Mouse (Mus musculus): Measurements from ENCODE around the gene Olig1. TPM values are rescaled to one million over a fixed set of nuclear protein-coding genes. Genes with fewer than 3 reads are reported as not detected.

Gene Olig1
- 1.4 and 3.4 TPM in 2 replicates for polyA plus RNA-seq (2015; fragmentation: Nextera tagmentation; extraction: Ambion mirVana)

GRCm38 (mm10) chr16:91269468-91270211 is at the start of gene Olig1:
Gene Olig1 (plus strand): TSS chr16:91269772.
- H3K4me1 ChIP-seq, result peaks cover 30% of the 10 kb centered on the region
- H3K9me3 ChIP-seq, result no peaks in the 10 kb centered on the region
- peak within 1 kb of the TSS; percentile 46 for H3K4me3 ChIP-seq
- H3K27ac ChIP-seq, result no peak within 1 kb of the TSS
- H3K4me2 ChIP-seq, result peak within 1 kb of the TSS; percentile 89
- ATAC-seq (ENCODE audit: insufficient number of reproducible peaks, insufficient read depth, low FRiP score, low TSS enrichment, low read depth), result peak; percentile 85
- H3K27me3 ChIP-seq, result peaks cover 100% of the 10 kb centered on the region
- no peaks in the 10 kb centered on the region for H3K36me3 ChIP-seq
- H3K9ac ChIP-seq, result peak within 1 kb of the TSS; percentile 51
- under 1% methylated on average over 64 of the region's 64 CpGs for WGBS

DNA sequence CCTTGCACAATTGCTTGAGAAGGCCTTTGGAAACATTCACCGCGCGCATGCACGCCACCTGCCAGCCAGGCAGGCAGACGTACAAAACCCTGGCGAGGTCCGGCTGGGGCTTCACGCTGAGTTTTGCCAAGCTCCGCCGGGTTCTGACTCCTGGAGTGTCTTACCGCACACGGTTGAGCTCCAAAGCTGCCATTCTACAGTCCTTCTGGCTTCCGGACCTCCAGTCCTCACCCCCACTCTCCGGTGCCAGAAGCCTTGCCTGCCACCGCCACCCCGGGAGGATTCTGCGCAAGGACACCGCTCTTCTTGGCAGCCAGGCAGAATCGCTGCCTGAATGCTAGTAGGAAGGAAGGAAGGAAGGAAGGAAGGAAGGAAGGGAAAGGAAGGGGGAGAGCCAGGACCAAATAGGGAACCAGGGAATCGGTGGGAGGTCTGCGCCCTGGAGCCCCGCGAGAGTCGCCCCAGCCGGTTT is 47.4 kb upstream of the Olig1 start:
- no peak overlapping the region for H3K9ac ChIP-seq
- WGBS, result under 1% methylated on average over 25 of the region's 25 CpGs

DNA sequence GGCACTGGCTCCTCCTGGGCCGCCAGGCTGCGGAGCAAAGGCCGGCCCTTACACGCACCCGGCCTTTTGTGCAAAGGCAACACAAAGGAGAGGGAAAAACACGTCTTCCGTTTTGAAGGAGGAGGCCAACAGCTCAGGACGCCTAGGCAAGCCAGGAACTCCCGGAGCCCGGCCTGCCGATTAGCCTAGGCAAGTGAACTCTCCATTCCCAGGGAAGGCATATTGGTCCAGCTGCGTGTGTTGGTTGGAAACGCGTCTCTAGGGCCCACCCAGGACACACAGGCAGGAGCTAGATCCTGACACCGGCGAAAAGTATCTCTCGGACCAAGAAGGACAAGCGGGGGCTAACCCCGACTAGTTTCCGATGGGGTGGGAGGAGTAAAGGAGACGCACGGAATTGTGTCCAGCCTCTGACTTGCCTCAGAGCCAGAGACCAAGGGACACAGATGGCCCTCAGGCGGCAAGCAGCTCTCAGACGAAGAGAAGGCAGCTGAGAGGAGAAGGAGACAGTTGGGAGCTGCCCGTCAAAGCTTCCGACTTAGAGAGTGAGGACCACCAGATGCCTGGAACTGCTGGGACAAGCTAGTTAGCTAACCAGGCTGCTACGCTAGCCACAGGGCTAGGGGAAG is 46.8 kb upstream of the Olig1 start:
- peak overlapping the region; percentile 39 for H3K4me2 ChIP-seq

More for the DNA sequence above, 47.4 kb upstream of the Olig1 start:
- peak overlapping the region; percentile 21 for H3K4me3 ChIP-seq
- peaks cover 46% of the 10 kb centered on the region for H3K4me1 ChIP-seq
- peaks cover 100% of the 10 kb centered on the region for H3K27me3 ChIP-seq
- peaks cover 5% of the 10 kb centered on the region for H3K9me3 ChIP-seq
- no peaks in the 10 kb centered on the region for H3K36me3 ChIP-seq
- no peak overlapping the region for H3K27ac ChIP-seq
- ATAC-seq (ENCODE audit: insufficient number of reproducible peaks, insufficient read depth, low FRiP score, low TSS enrichment, low read depth), result no peak
- H3K4me2 ChIP-seq, result peak overlapping the region; percentile 39

GRCm38 (mm10) chr16:91223327-91224067 is 46.1 kb upstream of the Olig1 start:
- Histone ChIP-seq H3K4me2 (peak overlapping the region; percentile 39; the same call in 1 of the 2 replicates), H3K4me3 (peak overlapping the region; percentile 21; the same call in 1 of the 2 replicates), H3K9me3 (0 out of 2 replicates have a peak, but pooled peaks cover under 1% of the 10 kb centered on the region), H3K4me1 (peaks cover 47% of the 10 kb centered on the region), H3K27me3 (peaks cover 100% of the 10 kb centered on the region), H3K36me3 (no peaks in the 10 kb centered on the region), H3K27ac (no peak overlapping the region), H3K9ac (no peak overlapping the region)
- 2% methylated on average over 35 of the region's 35 CpGs for WGBS
- no peak for ATAC-seq (ENCODE audit: insufficient number of reproducible peaks, insufficient read depth, low FRiP score, low TSS enrichment, low read depth)

More for the DNA sequence above, 46.8 kb upstream of the Olig1 start:
- no peak for ATAC-seq (ENCODE audit: insufficient number of reproducible peaks, insufficient read depth, low FRiP score, low TSS enrichment, low read depth)
- Histone ChIP-seq H3K27me3 (peaks cover 100% of the 10 kb centered on the region), H3K4me1 (peaks cover 47% of the 10 kb centered on the region), H3K27ac (no peak overlapping the region), H3K9me3 (peaks cover 5% of the 10 kb centered on the region), H3K36me3 (no peaks in the 10 kb centered on the region), H3K9ac (no peak overlapping the region), H3K4me3 (peak overlapping the region; percentile 21)
- under 1% methylated on average over 27 of the region's 27 CpGs for WGBS

GRCm38 (mm10) chr16:91224068-91224402 is 45.5 kb upstream of the Olig1 start:
- H3K36me3 ChIP-seq, result no peaks in the 10 kb centered on the region
- 4% methylated on average over 10 of the region's 10 CpGs for WGBS
- no peak overlapping the region for H3K4me3 ChIP-seq
- H3K27ac ChIP-seq, result no peak overlapping the region
- H3K4me2 ChIP-seq, result no peak overlapping the region
- peaks cover 47% of the 10 kb centered on the region for H3K4me1 ChIP-seq
- peaks cover 100% of the 10 kb centered on the region for H3K27me3 ChIP-seq
- H3K9me3 ChIP-seq, result no peaks in the 10 kb centered on the region
- H3K9ac ChIP-seq, result no peak overlapping the region
- ATAC-seq (ENCODE audit: insufficient number of reproducible peaks, insufficient read depth, low FRiP score, low TSS enrichment, low read depth), result no peak

GRCm38 (mm10) chr16:91224481-91225232 is 44.9 kb upstream of the Olig1 start:
- WGBS, result under 1% methylated on average over 26 of the region's 26 CpGs
- no peak for ATAC-seq (ENCODE audit: insufficient number of reproducible peaks, insufficient read depth, low FRiP score, low TSS enrichment, low read depth)
- H3K27ac ChIP-seq, result no peak overlapping the region
- peak overlapping the region; percentile 53 for H3K4me2 ChIP-seq
- no peaks in the 10 kb centered on the region for H3K36me3 ChIP-seq
- H3K4me3 ChIP-seq, result peak overlapping the region; percentile 36
- H3K9ac ChIP-seq, result no peak overlapping the region
- peaks cover 100% of the 10 kb centered on the region for H3K27me3 ChIP-seq
- peaks cover 46% of the 10 kb centered on the region for H3K4me1 ChIP-seq
- H3K9me3 ChIP-seq, result no peaks in the 10 kb centered on the region

- Histone ChIP-seq H3K4me1 (peaks cover 38% of the 10 kb centered on the region), H3K9me3 (no peaks in the 10 kb centered on the region), H3K27ac (no peak within 1 kb of the TSS), H3K4me3 (peak within 1 kb of the TSS; percentile 36), H3K4me2 (peak within 1 kb of the TSS; percentile 53), H3K27me3 (peaks cover 100% of the 10 kb centered on the region), H3K9ac (0 out of 2 replicates have a peak within 1 kb of the TSS, but pooled peaks have one; percentile 27), H3K36me3 (no peaks in the 10 kb centered on the region)
- WGBS, result under 1% methylated on average over 53 of the region's 53 CpGs
- ATAC-seq (ENCODE audit: insufficient number of reproducible peaks, insufficient read depth, low FRiP score, low TSS enrichment, low read depth), result peak; percentile 60; the same call in 1 of the 2 replicates
Measured at GRCm38 (mm10) chr16:91225233-91226037, 44.1 kb upstream of the Olig1 start, which contains the start of gene Olig2. Gene Olig2 (plus strand): TSS chr16:91225457.

GRCm38 (mm10) chr16:91226038-91226882 is 43.3 kb upstream of the Olig1 start:
- Histone ChIP-seq H3K9ac (0 out of 2 replicates have a peak overlapping the region, but pooled peaks have one; percentile 27), H3K27ac (no peak overlapping the region), H3K4me1 (peaks cover 38% of the 10 kb centered on the region), H3K9me3 (no peaks in the 10 kb centered on the region), H3K4me2 (peak overlapping the region; percentile 48), H3K4me3 (peak overlapping the region; percentile 36), H3K36me3 (no peaks in the 10 kb centered on the region), H3K27me3 (peaks cover 100% of the 10 kb centered on the region)
- WGBS, result under 1% methylated on average over 60 of the region's 60 CpGs
- ATAC-seq (ENCODE audit: insufficient number of reproducible peaks, insufficient read depth, low FRiP score, low TSS enrichment, low read depth), result no peak

DNA sequence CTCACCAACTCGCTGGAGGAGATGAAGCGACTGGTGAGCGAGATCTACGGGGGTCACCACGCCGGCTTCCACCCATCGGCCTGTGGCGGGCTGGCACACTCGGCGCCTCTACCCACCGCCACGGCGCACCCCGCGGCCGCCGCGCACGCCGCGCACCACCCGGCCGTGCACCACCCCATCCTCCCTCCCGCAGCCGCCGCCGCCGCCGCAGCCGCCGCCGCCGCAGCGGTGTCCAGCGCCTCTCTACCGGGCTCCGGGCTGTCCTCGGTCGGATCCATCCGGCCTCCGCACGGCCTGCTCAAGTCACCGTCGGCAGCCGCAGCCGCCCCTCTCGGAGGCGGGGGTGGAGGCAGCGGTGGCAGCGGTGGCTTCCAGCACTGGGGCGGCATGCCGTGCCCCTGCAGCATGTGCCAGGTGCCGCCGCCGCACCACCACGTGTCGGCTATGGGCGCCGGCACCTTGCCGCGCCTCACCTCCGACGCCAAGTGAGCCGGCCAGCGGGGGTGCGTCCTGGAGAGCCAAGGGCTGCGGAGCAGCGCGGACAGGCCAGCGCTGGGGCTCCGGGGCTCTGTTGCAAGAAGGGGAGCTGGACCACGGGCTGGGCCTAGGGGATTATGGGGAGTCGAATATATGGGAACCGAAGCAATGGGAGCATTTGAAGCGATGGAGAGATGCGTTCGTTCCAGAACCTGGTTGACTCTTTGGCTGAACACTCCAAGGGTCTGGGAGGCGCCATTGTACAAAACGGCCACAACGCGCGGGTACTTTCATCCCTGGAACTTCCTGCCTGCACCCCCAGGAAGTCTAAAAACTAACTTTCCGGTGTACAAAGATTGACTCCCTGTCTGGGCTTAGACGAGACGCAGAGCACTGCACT is 42.5 kb upstream of the Olig1 start:
- H3K4me2 ChIP-seq, result peak overlapping the region; percentile 48
- WGBS, result under 1% methylated on average over 81 of the region's 85 CpGs

More for the DNA sequence above, 42.5 kb upstream of the Olig1 start:
- Histone ChIP-seq H3K9me3 (no peaks in the 10 kb centered on the region), H3K4me3 (peak overlapping the region; percentile 36), H3K4me1 (peaks cover 38% of the 10 kb centered on the region), H3K27ac (no peak overlapping the region), H3K36me3 (no peaks in the 10 kb centered on the region), H3K9ac (0 out of 2 replicates have a peak overlapping the region, but pooled peaks have one; percentile 27), H3K27me3 (peaks cover 100% of the 10 kb centered on the region)
- ATAC-seq (ENCODE audit: insufficient number of reproducible peaks, insufficient read depth, low FRiP score, low TSS enrichment, low read depth), result no peak
